Mouse (Mus musculus) CD4-positive, CD25-positive, alpha-beta regulatory T cell, adult 9 weeks (primary cell): ENCODE data around the gene Syn3. TPM values are rescaled to one million over a fixed set of nuclear protein-coding genes. Genes with fewer than 3 reads are reported as not detected.

Experiments
- polyA plus RNA-seq: library from polyadenylated mRNA; unstranded; fragments of 100-300 nt; shearing (Covaris generic); gene quantifications from one replicate; pipeline ENCODE4 v1.2.1, GENCODE M21; 2017

Syn3 gene
- polyA plus RNA-seq = 0.06 TPM

GRCm38 (mm10) chr10:86498673-86499391 lies at the start of gene Syn3:
Gene Syn3, minus strand, starts transcription at chr10:86498896.

GRCm38 (mm10) chr10:86300293-86301116 lies 198.2 kb downstream of the Syn3 start, which contains the start of gene Timp3:
Gene Timp3, plus strand, starts transcription at chr10:86300372.

GRCm38 (mm10) chr10:86021749-86022473 lies 476.8 kb downstream of the Syn3 start, which contains the start of gene Fbxo7:
Gene Fbxo7, plus strand, starts transcription at chr10:86021972.

GRCm38 (mm10) chr10:86011781-86012180 lies 486.9 kb downstream of the Syn3 start, which contains the start of gene Bpifc:
Gene Bpifc, minus strand, starts transcription at chr10:86011895.

Other genes with a start within 250 kb of the Syn3 start
- gene Timp3, start 198.5 kb downstream of the Syn3 start, polyA plus RNA-seq = not detected
- gene Hsp90b1, start 206.6 kb upstream of the Syn3 start, polyA plus RNA-seq = 300 TPM
- gene Ttc41, start 206.9 kb upstream of the Syn3 start, polyA plus RNA-seq = 1.0 TPM